Mouse (Mus musculus): ENCODE results near the gene Fgfr2. TPM values are rescaled to one million over a fixed set of nuclear protein-coding genes. Genes with fewer than 3 reads are reported as not detected.

Gene Fgfr2
- polyA plus RNA-seq, 1 experiment from 2014 or later, result 110 TPM

- Histone ChIP-seq H3K36me3 (ENCODE audit: insufficient read depth, low read length) (0 out of 2 replicates have a peak, but pooled peaks cover 3% of the 10 kb centered on the region), H3K4me1 (ENCODE audit: insufficient read depth, low read depth, low read length) (0 out of 2 replicates have a peak, but pooled peaks cover 5% of the 10 kb centered on the region), H3K9ac (replicated peaks; ENCODE audit: low read depth) (no peak overlapping the region), H3K9me3 (ENCODE audit: low read length) (no peaks in the 10 kb centered on the region), H3K4me2 (replicated peaks; ENCODE audit: low read depth, low read length) (no peak overlapping the region), H3K27ac (ENCODE audit: low read length) (no peak overlapping the region), H3K4me3 (ENCODE audit: low read depth, low read length) (no peak overlapping the region), H3K27me3 (replicated peaks; ENCODE audit: insufficient read depth, low read length) (no peaks in the 10 kb centered on the region)
- ATAC-seq (peak; percentile 62), DNase-seq (ENCODE audit: low spot score) (peak; percentile 47)
- TF ChIP-seq EP300 (IDR thresholded peaks at IDR 0.05) (peak; percentile 81), CTCF (IDR thresholded peaks at IDR 0.05) (no peak)
- WGBS, result 71% methylated on average over 6 of the region's 6 CpGs
Observed at GRCm38 (mm10) chr7:132245730-132246129, 877.4 kb downstream of the Fgfr2 start.

GRCm38 (mm10) chr7:132244637-132245036, 878.5 kb downstream of the Fgfr2 start:
- Histone ChIP-seq H3K27ac (ENCODE audit: low read length) (no peak overlapping the region), H3K4me1 (ENCODE audit: insufficient read depth, low read depth, low read length) (0 out of 2 replicates have a peak, but pooled peaks cover 5% of the 10 kb centered on the region), H3K4me3 (ENCODE audit: low read depth, low read length) (no peak overlapping the region), H3K27me3 (replicated peaks; ENCODE audit: insufficient read depth, low read length) (no peaks in the 10 kb centered on the region), H3K9me3 (ENCODE audit: low read length) (no peaks in the 10 kb centered on the region), H3K4me2 (replicated peaks; ENCODE audit: low read depth, low read length) (no peak overlapping the region), H3K36me3 (ENCODE audit: insufficient read depth, low read length) (0 out of 2 replicates have a peak, but pooled peaks cover 3% of the 10 kb centered on the region), H3K9ac (replicated peaks; ENCODE audit: low read depth) (no peak overlapping the region)
- ATAC-seq (no peak), DNase-seq (ENCODE audit: low spot score) (no peak)
- no peak for TF ChIP-seq EP300 (IDR thresholded peaks at IDR 0.05)
- no peak for TF ChIP-seq CTCF (IDR thresholded peaks at IDR 0.05)
- 90% methylated on average over 14 of the region's 14 CpGs for WGBS

GRCm38 (mm10) chr7:132243225-132243624, 879.9 kb downstream of the Fgfr2 start:
- no peak overlapping the region for H3K9ac ChIP-seq (replicated peaks; ENCODE audit: low read depth)
- TF ChIP-seq CTCF (IDR thresholded peaks at IDR 0.05) (no peak), EP300 (IDR thresholded peaks at IDR 0.05) (peak; percentile 33; the same call in 1 of the 2 replicates)
- H3K4me3 ChIP-seq (ENCODE audit: low read depth, low read length), result no peak overlapping the region
- H3K27me3 ChIP-seq (replicated peaks; ENCODE audit: insufficient read depth, low read length), result no peaks in the 10 kb centered on the region
- ATAC-seq (peak; percentile 37), DNase-seq (ENCODE audit: low spot score) (peak; percentile 55)
- H3K27ac ChIP-seq (ENCODE audit: low read length), result peak overlapping the region; percentile 66; the same call in 1 of the 2 replicates
- no peaks in the 10 kb centered on the region for H3K9me3 ChIP-seq (ENCODE audit: low read length)
- 0 out of 2 replicates have a peak, but pooled peaks cover 3% of the 10 kb centered on the region for H3K36me3 ChIP-seq (ENCODE audit: insufficient read depth, low read length)
- H3K4me1 ChIP-seq (ENCODE audit: insufficient read depth, low read depth, low read length), result 0 out of 2 replicates have a peak, but pooled peaks cover 5% of the 10 kb centered on the region
- 33% methylated on average over 5 of the region's 5 CpGs for WGBS
- H3K4me2 ChIP-seq (replicated peaks; ENCODE audit: low read depth, low read length), result no peak overlapping the region

GRCm38 (mm10) chr7:132242617-132243141, 880.5 kb downstream of the Fgfr2 start:
- Histone ChIP-seq H3K4me3 (ENCODE audit: low read depth, low read length) (no peak overlapping the region), H3K4me2 (replicated peaks; ENCODE audit: low read depth, low read length) (no peak overlapping the region), H3K9me3 (ENCODE audit: low read length) (no peaks in the 10 kb centered on the region), H3K27me3 (replicated peaks; ENCODE audit: insufficient read depth, low read length) (no peaks in the 10 kb centered on the region), H3K9ac (replicated peaks; ENCODE audit: low read depth) (no peak overlapping the region), H3K36me3 (ENCODE audit: insufficient read depth, low read length) (0 out of 2 replicates have a peak, but pooled peaks cover 3% of the 10 kb centered on the region), H3K27ac (ENCODE audit: low read length) (peak overlapping the region; percentile 66; the same call in 1 of the 2 replicates), H3K4me1 (ENCODE audit: insufficient read depth, low read depth, low read length) (0 out of 2 replicates have a peak, but pooled peaks cover 8% of the 10 kb centered on the region)
- DNase-seq (ENCODE audit: low spot score), result peak; percentile 87
- ATAC-seq, result peak; percentile 68
- 22% methylated on average over 4 of the region's 4 CpGs for WGBS
- no peak for TF ChIP-seq CTCF (IDR thresholded peaks at IDR 0.05)
- no peak for TF ChIP-seq EP300 (IDR thresholded peaks at IDR 0.05)

GRCm38 (mm10) chr7:132238921-132239320, 884.2 kb downstream of the Fgfr2 start:
- Histone ChIP-seq H3K27me3 (replicated peaks; ENCODE audit: insufficient read depth, low read length) (no peaks in the 10 kb centered on the region), H3K4me2 (replicated peaks; ENCODE audit: low read depth, low read length) (no peak overlapping the region), H3K27ac (ENCODE audit: low read length) (no peak overlapping the region), H3K4me3 (ENCODE audit: low read depth, low read length) (no peak overlapping the region), H3K9ac (replicated peaks; ENCODE audit: low read depth) (no peak overlapping the region), H3K9me3 (ENCODE audit: low read length) (no peaks in the 10 kb centered on the region), H3K4me1 (ENCODE audit: insufficient read depth, low read depth, low read length) (0 out of 2 replicates have a peak, but pooled peaks cover 9% of the 10 kb centered on the region), H3K36me3 (ENCODE audit: insufficient read depth, low read length) (no peaks in the 10 kb centered on the region)
- DNase-seq (ENCODE audit: low spot score) (no peak), ATAC-seq (no peak)
- TF ChIP-seq EP300 (IDR thresholded peaks at IDR 0.05) (no peak), CTCF (IDR thresholded peaks at IDR 0.05) (no peak)
- 42% methylated on average over 3 of the region's 3 CpGs for WGBS

- peak overlapping the region; percentile 14; the same call in 1 of the 2 replicates for H3K27ac ChIP-seq (ENCODE audit: low read length)
- H3K4me3 ChIP-seq (ENCODE audit: low read depth, low read length), result no peak overlapping the region
- 36% methylated on average over 4 of the region's 4 CpGs for WGBS
- peak; percentile 30 for DNase-seq (ENCODE audit: low spot score)
- H3K27me3 ChIP-seq (replicated peaks; ENCODE audit: insufficient read depth, low read length), result no peaks in the 10 kb centered on the region
- no peaks in the 10 kb centered on the region for H3K9me3 ChIP-seq (ENCODE audit: low read length)
- H3K4me1 ChIP-seq (ENCODE audit: insufficient read depth, low read depth, low read length), result 0 out of 2 replicates have a peak, but pooled peaks cover 5% of the 10 kb centered on the region
- H3K9ac ChIP-seq (replicated peaks; ENCODE audit: low read depth), result no peak overlapping the region
- TF ChIP-seq EP300 (IDR thresholded peaks at IDR 0.05) (peak; percentile 31; the same call in 1 of the 2 replicates), CTCF (IDR thresholded peaks at IDR 0.05) (no peak)
- ATAC-seq, result peak; percentile 47; the same call in 1 of the 2 replicates
- no peak overlapping the region for H3K4me2 ChIP-seq (replicated peaks; ENCODE audit: low read depth, low read length)
- no peaks in the 10 kb centered on the region for H3K36me3 ChIP-seq (ENCODE audit: insufficient read depth, low read length)
Observed at GRCm38 (mm10) chr7:132237191-132237590, 886.0 kb downstream of the Fgfr2 start.
